Mouse (Mus musculus): ENCODE measurements at regions not wholly inside any gene's neighbourhood (a gene's known extent, or its start where the extent isn't known, plus 50 kb on each side); places are given as distances from the start of the nearest gene placed in this dataset.

- peak; percentile 49 for DNase-seq (ENCODE audit: low read depth, low spot score)
These were observed 705.4 kb upstream of the Celf2 start for GRCm38 (mm10) chr2:8214751-8215150.
